Mouse (Mus musculus) spleen, postnatal 36 days (tissue): ENCODE measurements around the gene Wnt1.

Experiments
- DNase-seq, 2 experiments: peaks; one replicate each; pipeline ENCODE4 v3.0.0; 2022; ENCODE audit warnings: low spot score in 2 of 2, mixed read lengths in 1 of 2

The Wnt1 gene

DNA sequence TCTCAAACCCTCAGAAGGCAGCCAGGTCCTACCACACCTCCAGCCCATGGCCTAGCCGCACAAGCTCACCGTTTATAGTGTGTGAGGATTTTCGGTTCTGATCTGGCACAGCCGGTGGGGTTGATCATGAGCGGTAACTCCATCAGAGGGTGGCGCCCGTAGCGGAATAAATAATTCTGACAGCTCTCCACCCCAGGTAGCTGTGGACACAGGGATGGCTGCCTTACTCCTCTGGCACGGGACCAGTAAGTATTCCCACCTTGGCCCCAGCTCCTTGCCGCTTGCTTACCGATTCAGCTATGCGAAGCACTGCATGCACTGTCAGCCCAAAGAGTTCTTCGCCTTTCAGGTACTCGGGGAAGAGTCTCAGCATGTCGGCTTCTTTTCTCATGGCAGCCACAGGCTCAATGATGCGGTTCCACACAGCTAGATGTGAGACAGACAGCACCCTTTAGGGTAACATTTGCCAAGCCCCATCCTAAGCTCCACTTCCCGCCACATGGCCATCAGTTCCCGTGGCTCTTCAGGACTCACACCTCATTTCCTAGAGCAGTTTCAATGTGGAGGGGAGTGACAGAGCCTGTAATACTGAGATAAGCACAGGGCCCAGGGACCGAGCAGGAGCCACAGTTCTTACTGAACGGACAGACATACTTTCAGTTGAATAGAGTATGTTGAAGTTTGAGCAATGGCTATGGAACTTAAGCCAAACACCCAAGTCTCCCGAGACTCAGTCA, 47.5 kb downstream of the Wnt1 start:
- DNase-seq = no peak

DNA sequence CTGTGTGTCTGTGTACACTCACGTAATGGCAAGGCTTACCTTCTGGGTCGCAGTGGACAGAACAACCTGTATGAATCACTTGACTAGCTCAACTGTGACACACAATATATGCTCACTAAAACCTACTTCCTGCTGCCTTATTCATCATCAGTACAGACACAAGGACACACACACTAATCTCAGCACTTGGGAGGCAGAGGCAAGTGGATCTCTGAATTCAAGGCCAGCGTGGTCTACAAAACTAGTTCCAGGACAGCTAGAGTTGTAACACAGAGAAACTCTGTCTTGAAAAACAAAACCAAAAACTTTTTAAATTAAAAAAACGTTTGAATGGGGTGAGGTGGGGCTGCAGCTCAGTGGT, 48.1 kb downstream of the Wnt1 start:
- no peak for DNase-seq

DNA sequence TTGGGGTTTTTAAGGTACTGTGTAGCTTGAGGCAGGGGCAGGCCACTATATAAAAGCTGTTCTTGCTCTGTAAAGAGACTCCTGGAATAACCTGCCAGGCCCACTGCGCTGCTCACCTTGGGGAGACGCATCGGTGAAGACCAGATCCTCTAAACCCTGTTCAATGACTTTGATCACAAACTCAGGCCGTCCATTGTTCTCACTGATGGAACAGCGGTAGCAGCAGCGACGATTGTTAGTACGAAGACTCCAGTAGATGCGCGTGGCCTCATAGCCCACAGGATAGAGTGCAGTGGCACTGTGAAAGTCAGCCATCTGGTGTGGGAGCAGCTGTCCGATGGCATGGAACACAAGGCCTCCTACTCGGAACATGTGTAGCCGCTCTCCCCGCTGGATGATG, 49.5 kb downstream of the Wnt1 start:
- no peak for DNase-seq

DNA sequence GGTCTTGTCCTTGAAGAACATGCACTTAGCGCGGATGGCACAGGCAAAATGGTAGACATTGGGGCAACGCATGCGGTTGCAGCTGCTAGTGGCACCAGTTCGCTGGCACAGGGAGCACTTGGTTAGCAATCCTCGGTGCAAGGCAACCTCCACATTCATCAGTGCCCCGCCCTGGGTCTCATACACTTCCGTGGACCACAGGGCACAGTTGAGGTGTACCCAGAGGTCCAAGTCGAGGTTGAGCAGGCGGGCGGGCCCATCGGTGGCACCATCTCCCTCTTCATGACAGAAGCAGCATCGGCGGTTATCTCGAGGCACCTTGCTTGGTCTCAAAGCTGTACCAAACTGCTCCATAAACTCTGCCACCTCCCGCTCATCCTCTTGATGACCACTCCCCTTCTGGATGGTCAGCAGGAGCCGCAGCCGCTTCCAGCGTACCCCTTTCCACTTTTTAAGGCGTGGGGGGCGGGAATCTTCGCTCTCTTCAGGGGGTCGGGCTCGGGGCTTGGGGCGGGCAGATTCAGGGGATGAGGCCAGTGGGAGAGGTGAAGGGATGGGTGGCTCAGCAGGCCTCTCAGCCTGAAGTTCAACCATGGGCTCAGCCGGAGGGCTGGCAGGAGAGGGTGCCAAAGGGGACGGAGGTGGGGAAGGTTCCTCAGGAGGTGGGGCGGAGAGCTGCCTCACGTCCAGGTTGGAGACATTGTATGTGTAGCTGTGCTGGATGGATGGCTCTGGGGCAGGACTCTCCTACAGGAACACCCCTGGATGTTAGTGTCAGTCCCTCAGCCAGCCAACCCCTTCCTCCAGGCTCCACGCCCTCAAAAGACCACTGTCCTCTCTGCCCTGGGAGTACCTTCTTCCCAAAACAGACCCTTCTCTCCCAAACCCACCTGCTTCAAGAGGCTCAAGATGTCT, 50.3 kb downstream of the Wnt1 start:
- DNase-seq = no peak
